Mouse (Mus musculus) lung, postnatal 0 days (tissue): ENCODE measurements at regions not wholly inside any gene's neighbourhood (a gene's known extent, or its start where the extent isn't known, plus 50 kb on each side); places are given as distances from the start of the nearest gene placed in this dataset.

Experiments used
- CTCF ChIP-seq: IDR thresholded peaks from 2 replicates; pipeline ENCODE4 v1.5.1; 2016; ENCODE audit warnings: antibody characterized with exemption, mild to moderate bottlenecking
- EP300 ChIP-seq: IDR thresholded peaks from 2 replicates; pipeline ENCODE4 v1.6.1; 2016; ENCODE audit warnings: antibody characterized with exemption, mild to moderate bottlenecking, control low read depth

DNA sequence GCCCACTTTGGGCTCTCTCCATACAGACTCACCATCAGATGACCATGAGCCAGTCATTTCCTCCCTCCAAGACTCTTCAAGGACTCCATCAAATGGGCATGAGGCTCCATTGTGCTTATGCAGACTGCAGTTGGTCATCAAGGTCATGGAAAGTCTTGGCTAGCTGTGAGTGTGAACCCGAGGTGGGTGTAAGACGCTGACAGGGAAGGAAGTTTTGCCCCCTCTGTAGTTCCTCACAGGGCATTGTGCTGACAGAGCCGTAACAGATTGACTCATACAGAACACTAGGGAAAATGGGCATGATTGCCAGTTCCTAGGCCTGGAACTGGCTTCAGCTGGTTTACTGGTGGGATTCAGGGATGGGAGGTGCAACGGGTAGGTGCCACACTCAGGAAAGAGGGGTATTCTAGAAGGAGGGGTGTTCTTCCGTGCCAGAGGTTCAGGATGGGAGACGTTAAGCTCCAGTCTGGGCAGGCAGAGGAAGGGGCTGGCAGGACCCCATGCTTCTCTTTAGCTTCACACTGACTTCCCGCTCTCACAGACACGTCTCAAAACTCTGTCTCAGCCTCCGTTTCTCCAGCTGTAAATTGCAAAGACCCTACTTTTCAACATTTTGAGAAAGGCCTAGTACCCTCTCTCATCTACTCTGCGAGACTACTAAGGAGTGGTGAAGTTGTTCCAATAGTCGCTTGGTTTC, 228.4 kb upstream of the Tprg start:
- TF ChIP-seq CTCF (no peak), EP300 (no peak)
